Mouse (Mus musculus): ENCODE results near the gene Mfap4.

The Mfap4 gene

GRCm38 (mm10) chr11:61483226-61483845 is 1.9 kb upstream of the Mfap4 start:
- DNase-seq (ENCODE audit: low spot score): no peak

GRCm38 (mm10) chr11:61484256-61484612 is 997 bp upstream of the Mfap4 start:
- no peak for DNase-seq (ENCODE audit: low spot score)

- DNase-seq (ENCODE audit: low spot score): no peak
These were observed 568 bp downstream of the Mfap4 start for GRCm38 (mm10) chr11:61485541-61486457.

- no peak for DNase-seq (ENCODE audit: low spot score)
These were observed 1.4 kb downstream of the Mfap4 start for GRCm38 (mm10) chr11:61486458-61487219.

GRCm38 (mm10) chr11:61487401-61487800 is 2.2 kb downstream of the Mfap4 start:
- DNase-seq (ENCODE audit: low spot score): peak; percentile 56

GRCm38 (mm10) chr11:61487936-61488335 is 2.7 kb downstream of the Mfap4 start:
- DNase-seq (ENCODE audit: low spot score): no peak

GRCm38 (mm10) chr11:61489085-61489484 is 3.9 kb downstream of the Mfap4 start:
- no peak for DNase-seq (ENCODE audit: low spot score)

GRCm38 (mm10) chr11:61489874-61490273 is 4.6 kb downstream of the Mfap4 start:
- DNase-seq (ENCODE audit: low spot score): no peak

- DNase-seq (ENCODE audit: low spot score): no peak
These were observed 5.8 kb downstream of the Mfap4 start for GRCm38 (mm10) chr11:61490944-61491520.

GRCm38 (mm10) chr11:61492749-61493401 is 7.6 kb downstream of the Mfap4 start:
- no peak for DNase-seq (ENCODE audit: low spot score)

- no peak for DNase-seq (ENCODE audit: low spot score)
These were observed 8.4 kb downstream of the Mfap4 start for GRCm38 (mm10) chr11:61493525-61494128.

GRCm38 (mm10) chr11:61494129-61494997 is 9.1 kb downstream of the Mfap4 start, which contains the start of gene Mapk7:
Gene Mapk7 (minus strand): TSS chr11:61494406.
- DNase-seq (ENCODE audit: low spot score): peak; percentile 96

- DNase-seq (ENCODE audit: low spot score): no peak
These were observed 10.3 kb downstream of the Mfap4 start for GRCm38 (mm10) chr11:61495528-61495927.

GRCm38 (mm10) chr11:61497490-61497889 is 12.3 kb downstream of the Mfap4 start:
- DNase-seq (ENCODE audit: low spot score): no peak

- DNase-seq (ENCODE audit: low spot score): no peak
These were observed 13.7 kb downstream of the Mfap4 start for GRCm38 (mm10) chr11:61498736-61499504.

GRCm38 (mm10) chr11:61503933-61504332 is 18.7 kb downstream of the Mfap4 start:
- DNase-seq (ENCODE audit: low spot score): no peak

- peak; percentile 96 for DNase-seq (ENCODE audit: low spot score)
These were observed 19.6 kb downstream of the Mfap4 start, which contains the start of gene B9d1 for GRCm38 (mm10) chr11:61504713-61505257. Gene B9d1 (plus strand): TSS chr11:61505144.

GRCm38 (mm10) chr11:61514953-61515352 is 29.7 kb downstream of the Mfap4 start:
- DNase-seq (ENCODE audit: low spot score): peak; percentile 58

GRCm38 (mm10) chr11:61517971-61518370 is 32.7 kb downstream of the Mfap4 start:
- no peak for DNase-seq (ENCODE audit: low spot score)
